Mouse (Mus musculus) C2C12 (cell line): ENCODE results near the gene Lim2. TPM values are rescaled to one million over a fixed set of nuclear protein-coding genes. Genes with fewer than 3 reads are reported as not detected.

Source experiments
- H3K27me3 ChIP-seq: one replicate; pipeline ENCODE4 v1.6.1; 2011; ENCODE audit not compliant: control insufficient read depth, insufficient read depth, insufficient read length
- H3K36me3 ChIP-seq: one replicate; pipeline ENCODE4 v1.6.1; 2011; ENCODE audit not compliant: control insufficient read depth, insufficient read depth
- H3K4me3 ChIP-seq: one replicate; pipeline ENCODE4 v1.5.1; 2011; ENCODE audit warnings: mild to moderate bottlenecking, control low read depth; ENCODE audit not compliant: poor library complexity, insufficient read depth, severe bottlenecking
- H3K79me2 ChIP-seq: one replicate; pipeline ENCODE4 v1.6.1; 2011; ENCODE audit not compliant: control insufficient read depth, insufficient read depth
- H3K79me3 ChIP-seq: one replicate; pipeline ENCODE4 v1.6.1; 2011; ENCODE audit warnings: low read depth, control low read depth
- H3ac ChIP-seq: one replicate; pipeline ENCODE3; 2011; ENCODE audit warnings: low read depth; ENCODE audit not compliant: control insufficient read depth, insufficient read length
- CEBPB ChIP-seq: IDR thresholded peaks from one replicate; pipeline ENCODE4 v1.6.1; 2011; ENCODE audit warnings: low read depth, mild to moderate bottlenecking, control low read depth, moderate library complexity
- CTCF ChIP-seq: IDR thresholded peaks from one replicate; pipeline ENCODE4 v1.5.1; 2011; ENCODE audit not compliant: control insufficient read depth, insufficient read depth, insufficient read length
- FOSL1 ChIP-seq: IDR thresholded peaks from one replicate; pipeline ENCODE4 v1.8.0; 2011; ENCODE audit warnings: mild to moderate bottlenecking, low read length; ENCODE audit not compliant: poor library complexity, insufficient read depth, severe bottlenecking
- MAX ChIP-seq: IDR thresholded peaks from one replicate; pipeline ENCODE4 v1.6.1; 2011; ENCODE audit warnings: mild to moderate bottlenecking, control low read depth
- MYOD1 ChIP-seq: IDR thresholded peaks from one replicate; pipeline ENCODE4 v1.6.1; 2011; ENCODE audit warnings: low read depth; ENCODE audit not compliant: control insufficient read depth, insufficient read length
- MYOG ChIP-seq: IDR thresholded peaks from one replicate; pipeline ENCODE4 v1.6.1; 2011; ENCODE audit not compliant: control insufficient read depth, insufficient read length; ENCODE audit errors: extremely low read depth
- USF1 ChIP-seq: IDR thresholded peaks from one replicate; pipeline ENCODE4 v1.6.1; 2011; ENCODE audit warnings: low read depth, mild to moderate bottlenecking, control low read depth, moderate library complexity
- polyA plus RNA-seq: library from polyadenylated mRNA; unstranded; fragments of >200 nt; fragmentation: generic; extraction: Trizol; gene quantifications from one replicate; pipeline ENCODE4 v1.2.1, GENCODE M21; 2012; ENCODE audit warnings: missing spikeins

Lim2 gene
- polyA plus RNA-seq, 1 experiment: 0.01 TPM

- H3ac ChIP-seq: no peak overlapping the region
- TF ChIP-seq CTCF (no peak), CEBPB (no peak)
- H3K4me3 ChIP-seq: no peak overlapping the region
- no peaks in the 10 kb centered on the region for H3K27me3 ChIP-seq
- no peaks in the 10 kb centered on the region for H3K79me3 ChIP-seq
- no peaks in the 10 kb centered on the region for H3K79me2 ChIP-seq
- no peaks in the 10 kb centered on the region for H3K36me3 ChIP-seq
Measured at GRCm38 (mm10) chr7:43463976-43464375, 36.5 kb downstream of the Lim2 start.

GRCm38 (mm10) chr7:43464864-43465343, 37.4 kb downstream of the Lim2 start:
- Histone ChIP-seq H3K36me3 (no peaks in the 10 kb centered on the region), H3ac (peak overlapping the region; percentile 28), H3K79me2 (no peaks in the 10 kb centered on the region), H3K4me3 (peak overlapping the region; percentile 11), H3K79me3 (no peaks in the 10 kb centered on the region), H3K27me3 (no peaks in the 10 kb centered on the region)
- TF ChIP-seq USF1 (no peak), FOSL1 (no peak), CTCF (no peak), CEBPB (no peak), MYOD1 (no peak), MAX (no peak), MYOG (no peak)

- H3K36me3 ChIP-seq: no peaks in the 10 kb centered on the region
- no peaks in the 10 kb centered on the region for H3K79me2 ChIP-seq
- TF ChIP-seq MYOG (no peak), MAX (no peak), FOSL1 (no peak), MYOD1 (no peak), USF1 (no peak), CEBPB (no peak), CTCF (no peak)
- no peaks in the 10 kb centered on the region for H3K27me3 ChIP-seq
- H3K79me3 ChIP-seq: no peaks in the 10 kb centered on the region
- H3K4me3 ChIP-seq: peak overlapping the region; percentile 38
- H3ac ChIP-seq: peak overlapping the region; percentile 61
Measured at GRCm38 (mm10) chr7:43465344-43466098, 38.1 kb downstream of the Lim2 start.

- Histone ChIP-seq H3K27me3 (no peaks in the 10 kb centered on the region), H3K79me3 (no peaks in the 10 kb centered on the region), H3ac (peak overlapping the region; percentile 61), H3K4me3 (peak overlapping the region; percentile 38), H3K79me2 (no peaks in the 10 kb centered on the region), H3K36me3 (no peaks in the 10 kb centered on the region)
- TF ChIP-seq CTCF: peak; percentile 96
- TF ChIP-seq MYOG: no peak
Measured at GRCm38 (mm10) chr7:43466099-43466694, 38.7 kb downstream of the Lim2 start.

GRCm38 (mm10) chr7:43470373-43470772, 42.9 kb downstream of the Lim2 start:
- Histone ChIP-seq H3ac (no peak overlapping the region), H3K4me3 (no peak overlapping the region), H3K27me3 (no peaks in the 10 kb centered on the region), H3K79me3 (no peaks in the 10 kb centered on the region), H3K79me2 (no peaks in the 10 kb centered on the region), H3K36me3 (no peaks in the 10 kb centered on the region)
- TF ChIP-seq CTCF: no peak
- no peak for TF ChIP-seq MYOG
- TF ChIP-seq USF1: no peak
- no peak for TF ChIP-seq MAX
- TF ChIP-seq FOSL1: no peak
- TF ChIP-seq CEBPB: no peak
- TF ChIP-seq MYOD1: no peak

GRCm38 (mm10) chr7:43475706-43476105, 48.2 kb downstream of the Lim2 start:
- Histone ChIP-seq H3K4me3 (no peak overlapping the region), H3K79me2 (no peaks in the 10 kb centered on the region), H3K79me3 (no peaks in the 10 kb centered on the region), H3K36me3 (no peaks in the 10 kb centered on the region), H3K27me3 (no peaks in the 10 kb centered on the region), H3ac (no peak overlapping the region)
- TF ChIP-seq CTCF (no peak), CEBPB (no peak), MAX (no peak), MYOG (no peak), USF1 (no peak), FOSL1 (no peak), MYOD1 (no peak)
